Mouse (Mus musculus) liver, embryonic 11.5 days (tissue): ENCODE results near the gene Klra4. TPM values are rescaled to one million over a fixed set of nuclear protein-coding genes. Genes with fewer than 3 reads are reported as not detected.

Experiments used
- polyA plus RNA-seq: library from polyadenylated mRNA; unstranded; fragments of >200 nt; fragmentation: Nextera tagmentation; extraction: Ambion mirVana; gene quantifications from 2 replicates; pipeline ENCODE4 v1.2.1, GENCODE M21; 2014

The Klra4 gene
- polyA plus RNA-seq, 1 experiment from 2014 or later, result not detected

Other genes starting within 250 kb of the Klra4 start
- not detected in 2 replicates for gene Gm17631, start 204.6 kb downstream of the Klra4 start, polyA plus RNA-seq
- gene Klra17, start 190.6 kb downstream of the Klra4 start, polyA plus RNA-seq, result not detected in 2 replicates
- not detected in 2 replicates for gene Klra5, start 149.6 kb downstream of the Klra4 start, polyA plus RNA-seq
- gene Klra6, start 40.3 kb downstream of the Klra4 start, polyA plus RNA-seq, result not detected in 2 replicates
- gene Klra8, start 62.6 kb upstream of the Klra4 start, polyA plus RNA-seq, result not detected in 2 replicates
- gene Klra9, start 125.8 kb upstream of the Klra4 start, polyA plus RNA-seq, result not detected in 2 replicates
- not detected in 2 replicates for gene Klra7, start 166.1 kb upstream of the Klra4 start, polyA plus RNA-seq
- not detected in 2 replicates for gene Klra10, start 214.7 kb upstream of the Klra4 start, polyA plus RNA-seq